Mouse (Mus musculus): ENCODE measurements at regions not wholly inside any gene's neighbourhood (a gene's known extent, or its start where the extent isn't known, plus 50 kb on each side); places are given as distances from the start of the nearest gene placed in this dataset.

- no peak for ATAC-seq
- H3K27ac ChIP-seq (ENCODE audit: low read depth, low read length) = no peak overlapping the region
- H3K4me1 ChIP-seq (replicated peaks; ENCODE audit: control insufficient read depth, insufficient read depth, low read length) = no peaks in the 10 kb centered on the region
- no peak overlapping the region for H3K9ac ChIP-seq (ENCODE audit: low read depth, low read length)
- no peaks in the 10 kb centered on the region for H3K36me3 ChIP-seq (ENCODE audit: control insufficient read depth, insufficient read depth)
- H3K27me3 ChIP-seq (replicated peaks; ENCODE audit: control insufficient read depth, insufficient read depth, low read length) = no peaks in the 10 kb centered on the region
- H3K4me2 ChIP-seq (replicated peaks; ENCODE audit: low read depth) = no peak overlapping the region
- no peak for TF ChIP-seq CTCF (IDR thresholded peaks at IDR 0.05; ENCODE audit: low read depth)
- H3K4me3 ChIP-seq (ENCODE audit: low read depth, low read length) = no peak overlapping the region
- no peaks in the 10 kb centered on the region for H3K9me3 ChIP-seq (ENCODE audit: control insufficient read depth)
- 83% methylated on average over 3 of the region's 3 CpGs for WGBS
Observed at GRCm38 (mm10) chr2:45756395-45756794, 639.2 kb upstream of the Zeb2 start.

GRCm38 (mm10) chr2:45751746-45752145 lies 634.6 kb upstream of the Zeb2 start:
- 61% methylated on average over 2 of the region's 2 CpGs for WGBS
- ATAC-seq = no peak
- no peak for TF ChIP-seq CTCF (IDR thresholded peaks at IDR 0.05; ENCODE audit: low read depth)

GRCm38 (mm10) chr2:45749379-45749778 lies 632.2 kb upstream of the Zeb2 start:
- Histone ChIP-seq H3K9ac (ENCODE audit: low read depth, low read length) (no peak overlapping the region), H3K36me3 (ENCODE audit: control insufficient read depth, insufficient read depth) (no peaks in the 10 kb centered on the region), H3K9me3 (ENCODE audit: control insufficient read depth) (no peaks in the 10 kb centered on the region), H3K4me2 (replicated peaks; ENCODE audit: low read depth) (no peak overlapping the region), H3K4me3 (ENCODE audit: low read depth, low read length) (no peak overlapping the region), H3K4me1 (replicated peaks; ENCODE audit: control insufficient read depth, insufficient read depth, low read length) (no peaks in the 10 kb centered on the region), H3K27ac (ENCODE audit: low read depth, low read length) (no peak overlapping the region), H3K27me3 (replicated peaks; ENCODE audit: control insufficient read depth, insufficient read depth, low read length) (no peaks in the 10 kb centered on the region)
- 81% methylated on average over 2 of the region's 2 CpGs for WGBS
- ATAC-seq = no peak
- TF ChIP-seq CTCF (IDR thresholded peaks at IDR 0.05; ENCODE audit: low read depth) = no peak

More at GRCm38 (mm10) chr2:45751746-45752145, 634.6 kb upstream of the Zeb2 start:
- Histone ChIP-seq H3K27ac (ENCODE audit: low read depth, low read length) (no peak overlapping the region), H3K9me3 (ENCODE audit: control insufficient read depth) (no peaks in the 10 kb centered on the region), H3K4me3 (ENCODE audit: low read depth, low read length) (no peak overlapping the region), H3K9ac (ENCODE audit: low read depth, low read length) (no peak overlapping the region), H3K4me2 (replicated peaks; ENCODE audit: low read depth) (no peak overlapping the region), H3K27me3 (replicated peaks; ENCODE audit: control insufficient read depth, insufficient read depth, low read length) (no peaks in the 10 kb centered on the region), H3K4me1 (replicated peaks; ENCODE audit: control insufficient read depth, insufficient read depth, low read length) (no peaks in the 10 kb centered on the region), H3K36me3 (ENCODE audit: control insufficient read depth, insufficient read depth) (no peaks in the 10 kb centered on the region)

GRCm38 (mm10) chr2:45747263-45748236 lies 630.4 kb upstream of the Zeb2 start:
- WGBS = 32% methylated on average over 7 of the region's 7 CpGs
- Histone ChIP-seq H3K4me3 (ENCODE audit: low read depth, low read length) (no peak overlapping the region), H3K27me3 (replicated peaks; ENCODE audit: control insufficient read depth, insufficient read depth, low read length) (no peaks in the 10 kb centered on the region), H3K27ac (ENCODE audit: low read depth, low read length) (no peak overlapping the region), H3K4me2 (replicated peaks; ENCODE audit: low read depth) (no peak overlapping the region), H3K9me3 (ENCODE audit: control insufficient read depth) (no peaks in the 10 kb centered on the region), H3K36me3 (ENCODE audit: control insufficient read depth, insufficient read depth) (no peaks in the 10 kb centered on the region), H3K9ac (ENCODE audit: low read depth, low read length) (no peak overlapping the region), H3K4me1 (replicated peaks; ENCODE audit: control insufficient read depth, insufficient read depth, low read length) (no peaks in the 10 kb centered on the region)
- no peak for TF ChIP-seq CTCF (IDR thresholded peaks at IDR 0.05; ENCODE audit: low read depth)
- ATAC-seq = no peak

GRCm38 (mm10) chr2:45746606-45747005 lies 629.4 kb upstream of the Zeb2 start:
- H3K27me3 ChIP-seq (replicated peaks; ENCODE audit: control insufficient read depth, insufficient read depth, low read length) = no peaks in the 10 kb centered on the region
- WGBS = 82% methylated on average over 4 of the region's 4 CpGs
- H3K36me3 ChIP-seq (ENCODE audit: control insufficient read depth, insufficient read depth) = no peaks in the 10 kb centered on the region
- H3K27ac ChIP-seq (ENCODE audit: low read depth, low read length) = no peak overlapping the region
- H3K9ac ChIP-seq (ENCODE audit: low read depth, low read length) = no peak overlapping the region
- H3K4me3 ChIP-seq (ENCODE audit: low read depth, low read length) = no peak overlapping the region
- H3K4me2 ChIP-seq (replicated peaks; ENCODE audit: low read depth) = no peak overlapping the region
- H3K9me3 ChIP-seq (ENCODE audit: control insufficient read depth) = no peaks in the 10 kb centered on the region
- no peak for TF ChIP-seq CTCF (IDR thresholded peaks at IDR 0.05; ENCODE audit: low read depth)
- no peak for ATAC-seq
- no peaks in the 10 kb centered on the region for H3K4me1 ChIP-seq (replicated peaks; ENCODE audit: control insufficient read depth, insufficient read depth, low read length)

- WGBS = 89% methylated on average over 2 of the region's 2 CpGs
- no peak for ATAC-seq
- Histone ChIP-seq H3K4me2 (replicated peaks; ENCODE audit: low read depth) (no peak overlapping the region), H3K27me3 (replicated peaks; ENCODE audit: control insufficient read depth, insufficient read depth, low read length) (no peaks in the 10 kb centered on the region), H3K27ac (ENCODE audit: low read depth, low read length) (no peak overlapping the region), H3K4me1 (replicated peaks; ENCODE audit: control insufficient read depth, insufficient read depth, low read length) (no peaks in the 10 kb centered on the region), H3K9ac (ENCODE audit: low read depth, low read length) (no peak overlapping the region), H3K36me3 (ENCODE audit: control insufficient read depth, insufficient read depth) (no peaks in the 10 kb centered on the region), H3K4me3 (ENCODE audit: low read depth, low read length) (no peak overlapping the region), H3K9me3 (ENCODE audit: control insufficient read depth) (no peaks in the 10 kb centered on the region)
- TF ChIP-seq CTCF (IDR thresholded peaks at IDR 0.05; ENCODE audit: low read depth) = no peak
Observed at GRCm38 (mm10) chr2:45736278-45736677, 619.1 kb upstream of the Zeb2 start.
